Mouse (Mus musculus): Measurements from ENCODE around the gene Olfr721-ps1. TPM values are rescaled to one million over a fixed set of nuclear protein-coding genes. Genes with fewer than 3 reads are reported as not detected.

Olfr721-ps1 gene
- not detected for total RNA-seq (2023)

DNA sequence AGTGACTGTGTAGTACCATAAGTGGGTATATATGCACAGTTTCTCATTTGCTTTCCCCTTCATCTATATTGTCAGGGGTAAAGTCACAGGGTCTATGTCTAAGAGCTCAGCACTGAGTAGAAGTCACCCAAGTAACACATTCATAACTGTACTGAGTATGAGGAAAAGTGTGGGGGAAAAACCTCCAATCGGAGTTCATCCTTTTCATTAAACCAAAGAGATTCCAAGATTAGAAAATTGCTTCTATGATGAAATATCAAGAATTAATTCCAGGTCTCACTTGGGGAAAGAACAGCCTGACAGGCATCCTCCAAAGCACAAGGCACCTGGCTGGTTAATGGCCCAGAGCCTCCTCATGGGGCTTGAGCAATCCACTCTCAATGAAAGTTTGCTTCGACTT is at the start of gene Olfr721-ps1:
Gene Olfr721-ps1, plus strand, starts transcription at position 301 of the 400 bp plus-strand sequence.

Other genes starting within 250 kb of the Olfr721-ps1 start
- gene Olfr720, start 214.5 kb upstream of the Olfr721-ps1 start, total RNA-seq (2023) = not detected
- not detected for gene Olfr31, start 78.5 kb upstream of the Olfr721-ps1 start, total RNA-seq (2023)
- 10 to 100 TPM; 33.2 to 34.4 TPM for gene Il3ra, start 55.0 kb upstream of the Olfr721-ps1 start, total RNA-seq (2023)

Data from neutrophil, adult 59 days (primary cell).